Mouse (Mus musculus) limb, embryonic 13.5 days (tissue): Measurements from ENCODE around the gene Ppm1m. TPM values are rescaled to one million over a fixed set of nuclear protein-coding genes. Genes with fewer than 3 reads are reported as not detected.

Experiments used
- ATAC-seq: fragments of 200-750 bp; cut with Nextera tagmentation; 2 replicates; pipeline ENCODE4 v1.8.0; 2017; ENCODE audit warnings: low read depth, moderate number of reproducible peaks, moderate TSS enrichment; ENCODE audit not compliant: low FRiP score
- H3K27ac ChIP-seq: fragments of 300-500 bp; sonication (generic); 2 replicates; pipeline ENCODE4 v1.5.1; 2015; ENCODE audit warnings: inconsistent platforms, mild to moderate bottlenecking, moderate library complexity
- H3K27me3 ChIP-seq: fragments of 300-500 bp; sonication (generic); 2 replicates; pipeline ENCODE4 v1.6.1; 2015; ENCODE audit warnings: mild to moderate bottlenecking, inconsistent platforms
- H3K36me3 ChIP-seq: fragments of 300-500 bp; sonication (generic); 2 replicates; pipeline ENCODE4 v1.6.1; 2015; ENCODE audit warnings: inconsistent platforms, mild to moderate bottlenecking, moderate library complexity
- H3K4me1 ChIP-seq: fragments of 300-500 bp; sonication (generic); 2 replicates; pipeline ENCODE4 v1.6.1; 2015; ENCODE audit warnings: inconsistent platforms
- H3K4me2 ChIP-seq: fragments of 300-500 bp; sonication (generic); replicated peaks from 2 replicates; pipeline ENCODE4 v1.6.1; 2015; ENCODE audit warnings: inconsistent platforms, mild to moderate bottlenecking, moderate library complexity
- H3K4me3 ChIP-seq: fragments of 300-500 bp; sonication (generic); 2 replicates; pipeline ENCODE4 v1.5.1; 2015; ENCODE audit warnings: moderate library complexity, mild to moderate bottlenecking, inconsistent platforms
- H3K9ac ChIP-seq: fragments of 300-500 bp; sonication (generic); 2 replicates; pipeline ENCODE4 v1.6.1; 2015; ENCODE audit warnings: mild to moderate bottlenecking, inconsistent platforms
- H3K9me3 ChIP-seq: fragments of 300-500 bp; sonication (generic); 2 replicates; pipeline ENCODE4 v1.6.1; 2016; ENCODE audit warnings: inconsistent platforms
- WGBS: fragments of 180-500 bp; shearing (Covaris S2); methylation state at CpG from one replicate; pipeline ENCODE4 v1.1.7; 2015; 5-methylcytosine and 5-hydroxymethylcytosine counted together
- polyA plus RNA-seq: library from polyadenylated mRNA; unstranded; fragments of >200 nt; fragmentation: Nextera tagmentation; extraction: Ambion mirVana; gene quantifications from 2 replicates; pipeline ENCODE4 v1.2.1, GENCODE M21; 2015

The Ppm1m gene
- polyA plus RNA-seq, 1 experiment from 2014 or later: 57.0 TPM

DNA sequence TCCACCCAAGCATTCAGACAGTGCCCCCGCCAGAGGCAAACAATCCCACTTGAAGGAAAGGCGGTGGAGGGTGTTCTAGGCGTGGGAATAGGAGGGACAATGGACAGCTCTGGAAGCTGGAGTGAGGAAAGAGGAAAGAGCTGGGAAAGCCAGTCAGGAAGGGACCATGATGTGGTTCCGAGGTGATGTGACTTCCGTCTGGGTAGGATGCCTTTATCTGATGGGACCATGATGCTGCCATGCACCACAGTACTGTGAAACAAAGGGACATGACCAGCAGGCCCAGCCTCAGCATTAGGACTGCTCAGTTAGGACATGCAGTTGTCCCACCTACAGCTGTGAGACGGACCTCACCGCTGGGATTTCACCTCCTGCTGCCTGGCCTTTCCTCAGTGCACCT is 31.7 kb upstream of the Ppm1m start:
- peaks cover 44% of the 10 kb centered on the region for H3K36me3 ChIP-seq
- 84% methylated on average over 7 of the region's 7 CpGs for WGBS
- peaks cover 6% of the 10 kb centered on the region for H3K27me3 ChIP-seq
- no peak for ATAC-seq
- no peaks in the 10 kb centered on the region for H3K9me3 ChIP-seq
- no peak overlapping the region for H3K4me3 ChIP-seq
- no peak overlapping the region for H3K27ac ChIP-seq
- no peak overlapping the region for H3K9ac ChIP-seq
- no peak overlapping the region for H3K4me2 ChIP-seq
- H3K4me1 ChIP-seq: peaks cover 4% of the 10 kb centered on the region; the same call in 1 of the 2 replicates

DNA sequence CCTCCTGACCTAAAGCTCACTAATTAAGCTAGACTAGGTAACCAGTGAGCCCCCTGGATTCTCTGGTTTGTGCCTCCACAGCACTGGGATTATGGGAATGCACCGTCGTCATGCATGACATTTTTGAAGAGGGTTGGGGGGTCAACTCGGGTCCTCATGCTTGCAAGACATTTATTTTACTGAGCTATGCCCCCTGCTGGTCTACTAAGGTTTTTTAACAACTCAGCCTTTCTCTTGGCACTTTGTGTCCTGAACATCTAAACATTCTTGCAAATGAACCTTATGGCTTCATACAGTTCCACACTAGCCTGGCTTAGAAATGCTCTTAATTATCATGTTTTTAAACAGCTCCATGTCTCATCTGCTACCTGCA is 31.2 kb upstream of the Ppm1m start:
- 60% methylated on average over 3 of the region's 3 CpGs for WGBS
- Histone ChIP-seq H3K27ac (no peak overlapping the region), H3K9ac (no peak overlapping the region), H3K9me3 (no peaks in the 10 kb centered on the region), H3K36me3 (peaks cover 39% of the 10 kb centered on the region), H3K27me3 (peaks cover 7% of the 10 kb centered on the region), H3K4me3 (no peak overlapping the region), H3K4me1 (peaks cover 9% of the 10 kb centered on the region), H3K4me2 (no peak overlapping the region)
- no peak for ATAC-seq

GRCm38 (mm10) chr9:106230051-106230733 is 30.6 kb upstream of the Ppm1m start:
- no peaks in the 10 kb centered on the region for H3K9me3 ChIP-seq
- no peak overlapping the region for H3K27ac ChIP-seq
- H3K4me3 ChIP-seq: no peak overlapping the region
- peaks cover 33% of the 10 kb centered on the region for H3K36me3 ChIP-seq
- H3K9ac ChIP-seq: no peak overlapping the region
- no peak overlapping the region for H3K4me2 ChIP-seq
- ATAC-seq: no peak
- H3K4me1 ChIP-seq: peaks cover 11% of the 10 kb centered on the region
- peaks cover 13% of the 10 kb centered on the region for H3K27me3 ChIP-seq
- 70% methylated on average over 8 of the region's 9 CpGs for WGBS

- WGBS: 80% methylated on average over 8 of the region's 8 CpGs
- ATAC-seq: no peak
These were observed 28.4 kb upstream of the Ppm1m start for GRCm38 (mm10) chr9:106227790-106228429.

DNA sequence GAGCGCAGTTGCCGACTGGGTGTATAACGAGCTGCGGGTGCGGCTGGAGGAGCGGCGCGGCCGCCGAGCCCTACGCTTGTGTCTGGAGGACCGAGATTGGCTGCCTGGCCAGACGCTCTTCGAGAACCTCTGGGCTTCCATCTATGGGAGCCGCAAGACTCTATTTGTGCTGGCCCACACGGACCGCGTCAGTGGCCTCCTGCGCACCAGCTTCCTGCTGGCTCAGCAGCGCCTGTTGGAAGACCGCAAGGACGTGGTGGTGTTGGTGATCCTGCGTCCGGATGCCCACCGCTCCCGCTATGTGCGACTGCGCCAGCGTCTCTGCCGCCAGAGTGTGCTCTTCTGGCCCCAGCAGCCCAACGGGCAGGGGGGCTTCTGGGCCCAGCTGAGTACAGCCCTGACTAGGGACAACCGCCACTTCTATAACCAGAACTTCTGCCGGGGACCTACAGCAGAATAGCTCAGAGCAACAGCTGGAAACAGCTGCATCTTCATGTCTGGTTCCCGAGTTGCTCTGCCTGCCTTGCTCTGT is 26.7 kb upstream of the Ppm1m start:
- H3K4me3 ChIP-seq: peak overlapping the region; percentile 44
- WGBS: 4% methylated on average over 34 of the region's 34 CpGs
- H3K27ac ChIP-seq: no peak overlapping the region
- H3K36me3 ChIP-seq: no peaks in the 10 kb centered on the region
- H3K9ac ChIP-seq: peak overlapping the region; percentile 64
- peak overlapping the region; percentile 79 for H3K4me2 ChIP-seq
- H3K4me1 ChIP-seq: peaks cover 11% of the 10 kb centered on the region
- peak; percentile 57; the same call in 1 of the 2 replicates for ATAC-seq
- peaks cover 26% of the 10 kb centered on the region for H3K27me3 ChIP-seq
- no peaks in the 10 kb centered on the region for H3K9me3 ChIP-seq

More at GRCm38 (mm10) chr9:106227790-106228429, 28.4 kb upstream of the Ppm1m start:
- Histone ChIP-seq H3K27ac (no peak overlapping the region), H3K9ac (no peak overlapping the region), H3K36me3 (peaks cover 11% of the 10 kb centered on the region), H3K4me1 (peaks cover 11% of the 10 kb centered on the region), H3K4me2 (no peak overlapping the region), H3K9me3 (no peaks in the 10 kb centered on the region), H3K27me3 (peaks cover 26% of the 10 kb centered on the region), H3K4me3 (no peak overlapping the region)

- 58% methylated on average over 24 of the region's 24 CpGs for WGBS
- Histone ChIP-seq H3K4me1 (peaks cover 17% of the 10 kb centered on the region), H3K9ac (peak overlapping the region; percentile 64), H3K36me3 (no peaks in the 10 kb centered on the region), H3K4me2 (peak overlapping the region; percentile 79), H3K9me3 (no peaks in the 10 kb centered on the region), H3K27me3 (peaks cover 26% of the 10 kb centered on the region), H3K27ac (no peak overlapping the region), H3K4me3 (peak overlapping the region; percentile 44)
- ATAC-seq: no peak
These were observed 26.1 kb upstream of the Ppm1m start for GRCm38 (mm10) chr9:106225469-106226150.

DNA sequence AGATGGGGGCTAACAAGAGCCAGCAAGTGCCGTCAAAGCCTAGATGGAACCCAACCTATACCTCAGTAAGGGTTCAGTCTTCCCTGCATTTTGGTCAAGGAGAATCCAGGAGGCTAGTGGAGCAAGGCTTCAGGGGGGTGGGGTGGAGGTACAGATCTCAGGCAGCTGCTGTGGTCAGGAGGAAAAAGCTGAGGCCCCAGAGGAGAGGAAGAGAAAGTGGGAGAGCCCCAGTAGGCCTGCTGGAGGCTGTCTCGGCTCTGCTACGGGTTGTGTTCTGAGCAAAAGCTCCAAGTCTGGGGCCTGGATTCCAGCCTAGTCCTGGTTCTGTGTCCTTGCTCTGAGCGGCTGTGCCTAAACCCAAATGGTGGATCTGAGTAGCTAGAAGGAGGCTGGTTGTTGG is 23.4 kb upstream of the Ppm1m start:
- Histone ChIP-seq H3K4me2 (no peak overlapping the region), H3K4me1 (peaks cover 20% of the 10 kb centered on the region), H3K27ac (no peak overlapping the region), H3K9ac (no peak overlapping the region), H3K9me3 (no peaks in the 10 kb centered on the region), H3K4me3 (no peak overlapping the region), H3K27me3 (peaks cover 26% of the 10 kb centered on the region), H3K36me3 (no peaks in the 10 kb centered on the region)
- WGBS: 87% methylated on average over 4 of the region's 4 CpGs
- ATAC-seq: no peak

GRCm38 (mm10) chr9:106222261-106222851 is 22.8 kb upstream of the Ppm1m start, which contains the start of gene Tlr9:
Gene Tlr9, plus strand, starts transcription at chr9:106222598.
- 72% methylated on average over 4 of the region's 4 CpGs for WGBS
- no peak for ATAC-seq

DNA sequence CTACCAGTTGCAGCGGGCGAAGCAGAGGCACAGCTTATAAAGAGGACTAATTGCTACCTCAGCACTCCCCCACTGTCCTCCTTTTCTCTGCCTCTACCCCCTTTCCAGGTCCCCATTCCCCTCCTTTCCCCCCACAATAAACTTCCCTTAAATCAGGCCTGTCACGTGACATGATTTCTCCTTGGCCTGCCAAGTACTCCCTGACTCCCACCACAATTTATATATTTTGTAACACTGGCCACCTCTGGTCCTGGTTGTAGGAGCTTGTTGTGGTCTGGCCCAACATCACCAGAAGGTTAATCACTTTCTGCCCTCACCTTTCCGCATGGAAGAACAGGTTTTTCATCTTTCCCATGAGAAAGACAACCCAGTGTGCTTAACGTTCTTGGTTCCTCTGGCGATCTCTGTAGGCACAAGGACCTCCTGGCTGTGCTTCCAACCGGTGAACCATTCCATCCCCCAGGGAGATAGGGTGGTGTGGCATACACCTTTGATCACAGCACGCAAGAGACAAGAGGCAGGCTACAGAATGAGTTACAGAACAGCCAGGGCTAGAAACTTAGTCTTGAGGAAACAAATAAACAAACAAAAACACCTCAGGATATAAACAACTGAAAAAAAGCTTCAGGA is 21.5 kb upstream of the Ppm1m start:
- Histone ChIP-seq H3K9me3 (no peaks in the 10 kb centered on the region), H3K27me3 (peaks cover 20% of the 10 kb centered on the region), H3K9ac (no peak overlapping the region), H3K36me3 (peaks cover 5% of the 10 kb centered on the region; the same call in 1 of the 2 replicates), H3K4me1 (peaks cover 14% of the 10 kb centered on the region), H3K27ac (no peak overlapping the region), H3K4me2 (no peak overlapping the region), H3K4me3 (no peak overlapping the region)
- WGBS: 57% methylated on average over 8 of the region's 8 CpGs
- no peak for ATAC-seq

More at GRCm38 (mm10) chr9:106222261-106222851, 22.8 kb upstream of the Ppm1m start, which contains the start of gene Tlr9:
- H3K9me3 ChIP-seq: no peaks in the 10 kb centered on the region
- no peaks in the 10 kb centered on the region for H3K36me3 ChIP-seq
- H3K27ac ChIP-seq: no peak within 1 kb of the TSS
- H3K27me3 ChIP-seq: peaks cover 25% of the 10 kb centered on the region
- peaks cover 20% of the 10 kb centered on the region for H3K4me1 ChIP-seq
- no peak within 1 kb of the TSS for H3K4me2 ChIP-seq
- H3K9ac ChIP-seq: no peak within 1 kb of the TSS
- no peak within 1 kb of the TSS for H3K4me3 ChIP-seq

GRCm38 (mm10) chr9:106216971-106217370 is 17.4 kb upstream of the Ppm1m start:
- H3K27me3 ChIP-seq: no peaks in the 10 kb centered on the region
- H3K4me1 ChIP-seq: peaks cover 9% of the 10 kb centered on the region; the same call in 1 of the 2 replicates
- no peak overlapping the region for H3K9ac ChIP-seq
- H3K9me3 ChIP-seq: no peaks in the 10 kb centered on the region
- peaks cover 39% of the 10 kb centered on the region for H3K36me3 ChIP-seq
- 81% methylated on average over 7 of the region's 7 CpGs for whole genome bisulfite sequencing
- H3K4me3 ChIP-seq: no peak overlapping the region
- no peak overlapping the region for H3K4me2 ChIP-seq
- no peak overlapping the region for H3K27ac ChIP-seq
- no peak for ATAC-seq

- 84% methylated on average over 6 of the region's 6 CpGs for WGBS
- Histone ChIP-seq H3K4me1 (peaks cover 11% of the 10 kb centered on the region), H3K36me3 (peaks cover 39% of the 10 kb centered on the region), H3K9ac (no peak overlapping the region), H3K9me3 (no peaks in the 10 kb centered on the region), H3K4me3 (no peak overlapping the region), H3K27ac (no peak overlapping the region), H3K27me3 (no peaks in the 10 kb centered on the region), H3K4me2 (no peak overlapping the region)
- no peak for ATAC-seq
These were observed 16.0 kb upstream of the Ppm1m start for GRCm38 (mm10) chr9:106215341-106216125.
